Mouse (Mus musculus): ENCODE data around the gene Eefsec.

DNA sequence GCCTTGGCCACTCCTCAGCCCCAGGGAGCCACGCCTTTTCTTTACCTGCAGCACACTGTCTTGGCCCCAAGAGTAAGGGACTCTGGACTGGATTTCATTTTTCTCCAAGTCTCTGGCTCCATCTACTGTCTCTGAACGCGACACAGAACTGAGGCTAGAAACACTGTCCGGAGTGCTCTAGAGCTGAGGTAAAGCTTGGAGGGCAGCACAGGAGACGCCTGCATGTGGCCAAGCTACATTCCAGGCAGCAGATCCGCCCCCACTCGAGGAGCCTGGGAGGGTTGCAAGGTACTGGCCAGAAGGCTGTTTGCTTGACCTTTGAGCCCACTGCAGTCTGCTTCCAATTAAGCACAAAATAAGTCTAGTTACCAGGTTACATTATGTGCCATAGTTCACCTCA lies 124.5 kb downstream of the Eefsec start:
- TF ChIP-seq POLR2A (IDR thresholded peaks at IDR 0.05; ENCODE audit: borderline replicate concordance, low read depth, low read length): no peak
- TF ChIP-seq CTCF (IDR thresholded peaks at IDR 0.05; ENCODE audit: low read depth, low read length): no peak

Data from bone marrow macrophage, adult 2 months (primary cell).